Mouse (Mus musculus): ENCODE data around the gene Erc2.

GRCm38 (mm10) chr14:28057885-28058860 lies 435.9 kb downstream of the Erc2 start:
- TF ChIP-seq CTCF (IDR thresholded peaks at IDR 0.05; ENCODE audit: low read depth): no peak
- TF ChIP-seq EP300 (IDR thresholded peaks at IDR 0.05; ENCODE audit: low read depth): no peak
